Mouse (Mus musculus): ENCODE results near the gene Rab23.

Gene Rab23

GRCm38 (mm10) chr1:33768091-33768787 lies 48.6 kb downstream of the Rab23 start:
- DNase-seq: no peak

- DNase-seq: no peak
Observed at GRCm38 (mm10) chr1:33768827-33769226, 49.1 kb downstream of the Rab23 start.

- no peak for DNase-seq
Observed at GRCm38 (mm10) chr1:33771621-33772020, 51.9 kb downstream of the Rab23 start.

GRCm38 (mm10) chr1:33772106-33772505 lies 52.4 kb downstream of the Rab23 start:
- no peak for DNase-seq

- no peak for DNase-seq
Observed at GRCm38 (mm10) chr1:33776175-33776611, 56.5 kb downstream of the Rab23 start.

GRCm38 (mm10) chr1:33784561-33784960 lies 64.9 kb downstream of the Rab23 start:
- no peak for DNase-seq

- no peak for DNase-seq
Observed at GRCm38 (mm10) chr1:33788072-33788471, 68.4 kb downstream of the Rab23 start.

GRCm38 (mm10) chr1:33788493-33788892 lies 68.8 kb downstream of the Rab23 start:
- peak; percentile 70 for DNase-seq
